Mouse (Mus musculus): Measurements from ENCODE around the gene Gm8909. TPM values are rescaled to one million over a fixed set of nuclear protein-coding genes. Genes with fewer than 3 reads are reported as not detected.
"Not testable (repeated sequence)": the region's sequence is repeated elsewhere in the genome, so short reads cannot be mapped to it uniquely, and the experiment has no call there.

Gene Gm8909
- polyA plus RNA-seq, 2 experiments: not detected

DNA sequence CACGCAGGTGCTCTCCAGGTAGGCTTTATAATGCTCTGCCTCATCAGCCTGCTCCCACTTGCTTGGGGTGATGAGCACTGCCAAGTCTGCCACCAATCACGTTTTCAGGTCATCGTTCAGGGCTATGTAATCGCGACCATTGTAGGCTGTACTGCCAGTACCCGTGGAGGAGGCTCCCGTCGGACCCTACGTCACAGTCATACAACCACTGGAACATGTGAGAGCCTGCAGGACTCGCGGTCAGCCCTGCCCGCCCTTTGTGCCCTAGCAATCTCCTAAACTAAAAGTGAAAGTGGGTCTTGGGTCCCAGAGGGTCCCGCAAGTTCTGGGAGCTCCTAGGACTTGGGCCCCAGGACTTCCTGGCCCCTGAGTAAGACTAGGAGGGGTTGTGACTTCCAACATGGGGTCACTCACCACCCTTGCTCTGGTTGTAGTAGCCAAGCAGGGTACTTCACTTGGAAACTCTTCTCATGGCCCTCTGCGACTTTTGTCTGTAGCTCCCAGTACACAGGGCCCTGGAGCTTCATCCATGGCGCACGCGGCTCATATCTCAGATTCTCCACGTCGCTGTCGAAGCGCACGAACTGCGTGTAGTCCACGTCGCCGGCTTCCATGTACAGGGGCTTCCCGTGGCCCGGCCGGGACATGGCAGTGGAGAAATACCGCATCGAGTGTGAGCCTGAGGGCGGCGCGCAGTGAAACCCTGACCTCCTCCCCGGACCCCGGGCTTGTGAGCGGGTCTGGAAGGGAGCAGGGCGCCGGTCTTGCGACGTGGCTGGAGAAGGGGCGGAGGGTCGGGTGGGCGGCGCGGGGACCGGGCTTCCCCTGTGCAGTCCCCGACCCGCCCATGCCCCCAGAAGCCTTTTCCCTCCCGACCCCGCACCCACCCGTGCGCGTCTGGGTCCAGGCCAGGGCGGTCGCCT is 6.9 kb downstream of the Gm8909 start:
- 2% methylated on average over 36 of the region's 56 CpGs for WGBS
- H3K27me3 ChIP-seq (ENCODE audit: control insufficient read depth, insufficient read depth, low read length): peaks cover 61% of the 10 kb centered on the region
- no peaks in the 10 kb centered on the region for H3K4me1 ChIP-seq (ENCODE audit: control insufficient read depth, insufficient read depth, low read length)
- DNase-seq (ENCODE audit: low spot score) (no peak), ATAC-seq (ENCODE audit: low FRiP score, low read depth) (no peak)
- no peaks in the 10 kb centered on the region for H3K36me3 ChIP-seq (ENCODE audit: control insufficient read depth, insufficient read depth, low read length)
- peak overlapping the region; percentile 22; the same call in 1 of the 2 replicates for H3K4me3 ChIP-seq (replicated peaks; ENCODE audit: low read length)
- H3K9ac ChIP-seq (ENCODE audit: low read depth, low read length, severe bottlenecking): no peak overlapping the region
- no peak overlapping the region for H3K27ac ChIP-seq (replicated peaks; ENCODE audit: low read depth, low read length)
- H3K4me2 ChIP-seq (replicated peaks; ENCODE audit: low read depth, low read length, severe bottlenecking): 0 out of 2 replicates have a peak overlapping the region, but pooled peaks have one; percentile 13
- no peaks in the 10 kb centered on the region for H3K9me3 ChIP-seq (ENCODE audit: control insufficient read depth, low read length)
- no peak for TF ChIP-seq POLR2A (IDR thresholded peaks at IDR 0.05; ENCODE audit: borderline replicate concordance, extremely low read depth, insufficient read depth, insufficient read length)

DNA sequence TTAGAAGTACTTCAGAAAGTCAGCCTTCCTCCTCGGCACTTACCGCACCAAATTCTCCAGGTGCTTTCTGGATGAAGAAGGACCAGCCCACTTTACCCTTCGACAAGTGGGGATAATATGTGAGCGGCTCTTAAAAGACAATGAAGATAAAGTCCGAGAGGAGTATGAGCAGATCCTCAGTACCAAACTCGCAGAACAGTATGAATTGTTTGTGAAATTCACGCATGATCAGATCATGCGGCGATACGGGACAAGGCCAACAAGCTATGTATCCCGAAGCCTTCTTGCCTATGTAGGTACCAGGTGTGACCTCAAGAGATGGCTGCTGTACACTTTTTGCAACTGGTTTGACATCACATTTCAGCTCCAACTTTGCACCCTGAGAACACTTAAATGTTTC is 10.1 kb downstream of the Gm8909 start:
- H3K9me3 ChIP-seq (ENCODE audit: control insufficient read depth, low read length); H3K36me3 ChIP-seq (ENCODE audit: control insufficient read depth, insufficient read depth, low read length); H3K27ac ChIP-seq (replicated peaks; ENCODE audit: low read depth, low read length); ATAC-seq (ENCODE audit: low FRiP score, low read depth); H3K9ac ChIP-seq (ENCODE audit: low read depth, low read length, severe bottlenecking); H3K4me1 ChIP-seq (ENCODE audit: control insufficient read depth, insufficient read depth, low read length); DNase-seq (ENCODE audit: low spot score): not testable (repeated sequence)
- Histone ChIP-seq H3K4me3 (replicated peaks; ENCODE audit: low read length) (peak overlapping the region; percentile 31), H3K4me2 (replicated peaks; ENCODE audit: low read depth, low read length, severe bottlenecking) (peak overlapping the region; percentile 57; the same call in 1 of the 2 replicates), H3K27me3 (ENCODE audit: control insufficient read depth, insufficient read depth, low read length) (peaks cover 58% of the 10 kb centered on the region)
- WGBS: 10% methylated on average over 11 of the region's 11 CpGs

DNA sequence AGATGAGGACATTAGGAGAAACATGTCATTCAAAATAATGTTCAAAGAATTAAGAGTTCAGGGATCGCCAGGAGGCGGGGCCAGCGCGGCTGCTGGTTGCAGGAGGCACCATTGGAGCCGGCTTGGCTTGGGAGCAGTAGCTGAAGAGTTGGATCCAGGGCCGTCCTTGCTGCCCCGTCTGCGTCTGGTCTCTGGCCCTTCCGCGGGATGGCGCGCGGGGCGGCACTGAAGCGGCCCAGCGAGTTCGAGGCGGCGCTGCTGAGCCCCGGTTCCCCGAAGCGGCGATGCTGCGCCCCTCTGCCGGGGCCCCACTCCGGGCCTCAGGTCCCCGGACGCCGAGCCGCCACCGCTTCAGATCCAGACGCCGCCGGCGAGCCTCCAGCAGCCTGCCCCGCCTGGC is 10.6 kb downstream of the Gm8909 start:
- H3K9ac ChIP-seq (ENCODE audit: low read depth, low read length, severe bottlenecking); H3K36me3 ChIP-seq (ENCODE audit: control insufficient read depth, insufficient read depth, low read length); ATAC-seq (ENCODE audit: low FRiP score, low read depth): not testable (repeated sequence)

DNA sequence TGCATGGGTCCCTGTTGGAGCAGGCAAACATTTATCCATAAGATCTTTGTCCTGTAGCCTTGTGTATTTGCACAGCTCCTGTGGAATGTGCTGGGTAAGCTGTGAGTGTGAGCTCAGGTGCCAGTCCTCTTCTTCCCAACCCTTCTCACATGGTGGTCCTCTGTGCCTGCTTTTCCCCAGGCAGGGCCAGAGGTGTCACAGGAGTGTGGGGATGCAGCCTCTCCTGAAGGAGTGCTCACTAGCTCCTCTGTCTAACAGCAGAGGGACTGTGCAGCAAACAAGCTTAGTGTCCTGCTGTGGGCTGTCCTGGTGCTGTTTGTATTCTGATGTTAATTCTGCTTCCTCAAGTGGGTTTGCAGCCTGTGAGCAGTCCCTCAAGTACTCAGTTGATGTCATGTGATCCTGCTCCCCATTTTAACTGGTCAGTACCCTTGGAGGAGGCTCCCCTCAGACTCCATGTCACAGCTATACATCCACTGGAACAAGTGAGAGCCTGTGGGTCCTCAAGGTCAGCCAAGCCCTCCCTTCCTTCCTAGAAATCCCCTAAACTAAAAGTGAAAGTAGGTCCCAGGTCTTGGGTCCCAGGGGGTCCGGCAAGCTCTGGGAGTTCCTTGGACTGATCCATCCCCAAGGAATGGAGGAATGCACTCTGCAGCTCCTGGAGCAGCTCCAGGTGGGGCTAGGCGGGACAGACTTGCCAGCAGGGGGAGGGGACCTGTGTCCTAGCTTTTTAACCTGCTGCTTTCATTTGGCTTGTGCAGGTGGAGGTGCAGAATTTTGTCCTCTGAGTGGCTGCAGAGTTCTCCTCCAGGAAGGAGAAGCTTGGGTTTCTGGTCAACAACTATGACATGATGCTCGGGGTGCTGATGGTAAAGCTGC is 13.8 kb downstream of the Gm8909 start:
- Histone ChIP-seq H3K9ac (ENCODE audit: low read depth, low read length, severe bottlenecking) (no peak overlapping the region), H3K4me2 (replicated peaks; ENCODE audit: low read depth, low read length, severe bottlenecking) (no peak overlapping the region), H3K27me3 (ENCODE audit: control insufficient read depth, insufficient read depth, low read length) (peaks cover 35% of the 10 kb centered on the region), H3K36me3 (ENCODE audit: control insufficient read depth, insufficient read depth, low read length) (no peaks in the 10 kb centered on the region), H3K4me3 (replicated peaks; ENCODE audit: low read length) (no peak overlapping the region), H3K4me1 (ENCODE audit: control insufficient read depth, insufficient read depth, low read length) (no peaks in the 10 kb centered on the region), H3K9me3 (ENCODE audit: control insufficient read depth, low read length) (no peaks in the 10 kb centered on the region), H3K27ac (replicated peaks; ENCODE audit: low read depth, low read length) (no peak overlapping the region)
- 16% methylated on average over 3 of the region's 3 CpGs for WGBS
- DNase-seq (ENCODE audit: low spot score) (no peak), ATAC-seq (ENCODE audit: low FRiP score, low read depth) (no peak)
- no peak for TF ChIP-seq POLR2A (IDR thresholded peaks at IDR 0.05; ENCODE audit: borderline replicate concordance, extremely low read depth, insufficient read depth, insufficient read length)

More for the DNA sequence above, 10.6 kb downstream of the Gm8909 start:
- H3K9me3 ChIP-seq (ENCODE audit: control insufficient read depth, low read length); DNase-seq (ENCODE audit: low spot score); H3K27ac ChIP-seq (replicated peaks; ENCODE audit: low read depth, low read length); H3K4me1 ChIP-seq (ENCODE audit: control insufficient read depth, insufficient read depth, low read length): not testable (repeated sequence)
- H3K4me3 ChIP-seq (replicated peaks; ENCODE audit: low read length): peak overlapping the region; percentile 31
- peak overlapping the region; percentile 57 for H3K4me2 ChIP-seq (replicated peaks; ENCODE audit: low read depth, low read length, severe bottlenecking)
- H3K27me3 ChIP-seq (ENCODE audit: control insufficient read depth, insufficient read depth, low read length): peaks cover 60% of the 10 kb centered on the region
- WGBS: under 1% methylated on average over 34 of the region's 36 CpGs

DNA sequence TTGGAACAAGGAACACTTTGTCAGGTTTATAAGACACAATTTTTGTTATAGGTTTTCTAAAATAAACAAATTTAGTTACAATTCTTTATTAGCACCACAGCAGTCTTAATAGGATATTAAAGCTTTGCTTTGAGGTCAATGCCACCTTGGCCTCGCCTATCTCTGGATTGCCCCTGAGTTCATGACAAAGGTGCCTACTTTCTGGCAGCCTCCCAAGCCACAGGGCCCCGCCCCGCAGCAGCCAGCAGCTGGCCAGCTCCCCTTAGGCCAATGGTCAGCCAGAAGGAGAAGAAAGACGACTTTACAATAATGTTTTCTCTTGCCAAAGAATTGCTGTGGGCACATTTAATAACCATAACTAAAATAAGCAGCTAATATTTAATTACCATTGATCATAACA is 17.1 kb downstream of the Gm8909 start:
- not testable (repeated sequence) for H3K9me3 ChIP-seq (ENCODE audit: control insufficient read depth, low read length); H3K9ac ChIP-seq (ENCODE audit: low read depth, low read length, severe bottlenecking); H3K4me1 ChIP-seq (ENCODE audit: control insufficient read depth, insufficient read depth, low read length); ATAC-seq (ENCODE audit: low FRiP score, low read depth); H3K4me3 ChIP-seq (replicated peaks; ENCODE audit: low read length); H3K4me2 ChIP-seq (replicated peaks; ENCODE audit: low read depth, low read length, severe bottlenecking); H3K27ac ChIP-seq (replicated peaks; ENCODE audit: low read depth, low read length); H3K36me3 ChIP-seq (ENCODE audit: control insufficient read depth, insufficient read depth, low read length); DNase-seq (ENCODE audit: low spot score)
- peaks cover 29% of the 10 kb centered on the region for H3K27me3 ChIP-seq (ENCODE audit: control insufficient read depth, insufficient read depth, low read length)
- 40% methylated on average over 4 of the region's 4 CpGs for WGBS

DNA sequence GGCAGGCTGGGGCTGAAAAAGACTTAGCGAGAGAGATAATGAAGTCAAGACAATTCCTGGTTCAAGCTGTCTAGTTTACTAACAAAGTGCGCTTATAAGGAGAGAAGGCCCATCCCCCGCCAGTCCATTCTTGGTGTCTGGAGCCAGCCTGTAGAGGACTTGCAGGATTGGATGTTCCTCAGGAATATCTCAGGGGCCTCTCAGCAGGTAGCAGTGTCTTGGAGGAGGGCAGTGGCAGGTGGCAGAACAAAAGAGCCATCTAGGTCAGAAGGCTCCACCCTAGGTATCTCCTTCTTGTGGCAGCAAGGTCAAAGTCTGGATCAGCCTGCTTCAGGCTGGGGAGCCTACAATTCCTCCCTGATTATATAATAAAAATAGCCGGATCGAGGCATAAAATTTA is 19.9 kb downstream of the Gm8909 start:
- H3K27me3 ChIP-seq (ENCODE audit: control insufficient read depth, insufficient read depth, low read length): peaks cover 30% of the 10 kb centered on the region
- H3K9me3 ChIP-seq (ENCODE audit: control insufficient read depth, low read length); ATAC-seq (ENCODE audit: low FRiP score, low read depth); H3K36me3 ChIP-seq (ENCODE audit: control insufficient read depth, insufficient read depth, low read length); H3K27ac ChIP-seq (replicated peaks; ENCODE audit: low read depth, low read length); H3K4me1 ChIP-seq (ENCODE audit: control insufficient read depth, insufficient read depth, low read length); DNase-seq (ENCODE audit: low spot score); H3K4me2 ChIP-seq (replicated peaks; ENCODE audit: low read depth, low read length, severe bottlenecking); H3K4me3 ChIP-seq (replicated peaks; ENCODE audit: low read length); H3K9ac ChIP-seq (ENCODE audit: low read depth, low read length, severe bottlenecking): not testable (repeated sequence)
- 78% methylated on average over 5 of the region's 5 CpGs for WGBS

DNA sequence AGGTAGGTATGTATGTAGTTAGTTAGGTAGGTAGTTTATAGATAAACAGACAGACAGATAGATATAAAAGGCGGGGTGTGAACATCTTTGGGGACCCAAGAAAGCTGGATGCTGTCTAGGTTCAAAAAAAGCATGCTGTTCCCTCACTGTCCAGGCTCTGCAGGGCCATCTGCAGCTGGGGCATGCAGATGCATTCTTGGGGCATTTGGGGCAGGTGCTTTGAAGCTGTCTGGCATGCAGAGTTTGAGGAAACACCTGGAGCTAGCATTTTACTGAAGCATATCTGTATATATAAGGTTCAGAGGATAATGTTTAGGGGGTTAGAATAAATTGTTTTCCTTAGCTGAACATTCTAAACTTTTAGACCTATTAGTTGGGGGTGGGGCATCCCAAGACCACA is 21.4 kb downstream of the Gm8909 start:
- not testable (repeated sequence) for H3K9ac ChIP-seq (ENCODE audit: low read depth, low read length, severe bottlenecking); H3K27ac ChIP-seq (replicated peaks; ENCODE audit: low read depth, low read length); H3K9me3 ChIP-seq (ENCODE audit: control insufficient read depth, low read length); DNase-seq (ENCODE audit: low spot score); H3K4me3 ChIP-seq (replicated peaks; ENCODE audit: low read length); H3K36me3 ChIP-seq (ENCODE audit: control insufficient read depth, insufficient read depth, low read length); H3K4me1 ChIP-seq (ENCODE audit: control insufficient read depth, insufficient read depth, low read length); H3K4me2 ChIP-seq (replicated peaks; ENCODE audit: low read depth, low read length, severe bottlenecking); ATAC-seq (ENCODE audit: low FRiP score, low read depth)
- peaks cover 28% of the 10 kb centered on the region for H3K27me3 ChIP-seq (ENCODE audit: control insufficient read depth, insufficient read depth, low read length)
- WGBS: 75% methylated on average over 1 of the region's 1 CpGs

Data from limb, embryonic 14.5 days (tissue).